Mouse (Mus musculus): ENCODE measurements around the gene 2310007B03Rik. TPM values are rescaled to one million over a fixed set of nuclear protein-coding genes. Genes with fewer than 3 reads are reported as not detected.

2310007B03Rik gene
- polyA plus RNA-seq, 1 experiment from 2014 or later = 17.7 TPM

DNA sequence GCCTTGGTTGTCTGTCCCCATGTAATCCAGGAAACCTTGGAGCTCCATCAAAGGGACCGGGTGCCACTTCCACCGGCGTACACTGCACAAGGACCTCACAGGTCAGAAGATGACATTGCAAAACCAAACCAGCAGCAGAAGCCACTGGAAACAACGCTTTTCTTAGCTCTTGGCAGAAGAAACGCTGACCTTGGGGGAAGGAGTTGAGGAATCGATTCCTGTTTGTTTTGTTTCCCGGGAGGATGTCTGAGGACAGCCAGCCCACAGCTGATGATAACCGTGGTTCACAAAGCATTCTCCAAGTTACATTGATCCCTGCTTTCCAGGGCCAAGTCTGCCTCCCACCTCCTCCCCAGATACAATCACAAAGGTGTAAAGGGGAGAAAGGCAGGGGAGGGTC, 36.7 kb downstream of the 2310007B03Rik start:
- Histone ChIP-seq H3K27me3 (ENCODE audit: control insufficient read depth, insufficient read depth, low read length) (no peaks in the 10 kb centered on the region), H3K4me2 (ENCODE audit: low read depth, low read length) (no peak overlapping the region), H3K9ac (ENCODE audit: low read length) (no peak overlapping the region), H3K36me3 (ENCODE audit: control insufficient read depth, insufficient read depth, low read length) (no peaks in the 10 kb centered on the region), H3K4me3 (replicated peaks; ENCODE audit: low read length) (no peak overlapping the region), H3K9me3 (replicated peaks; ENCODE audit: control insufficient read depth, low read length) (no peaks in the 10 kb centered on the region), H3K4me1 (ENCODE audit: control insufficient read depth, insufficient read depth, low read length) (peaks cover 3% of the 10 kb centered on the region; the same call in 1 of the 2 replicates), H3K27ac (ENCODE audit: low read length) (no peak overlapping the region)
- no peak for ATAC-seq (ENCODE audit: insufficient read depth, low FRiP score)
- 53% methylated on average over 8 of the region's 8 CpGs for WGBS

GRCm38 (mm10) chr1:93123179-93123854, 37.4 kb downstream of the 2310007B03Rik start:
- no peak for ATAC-seq (ENCODE audit: insufficient read depth, low FRiP score)

DNA sequence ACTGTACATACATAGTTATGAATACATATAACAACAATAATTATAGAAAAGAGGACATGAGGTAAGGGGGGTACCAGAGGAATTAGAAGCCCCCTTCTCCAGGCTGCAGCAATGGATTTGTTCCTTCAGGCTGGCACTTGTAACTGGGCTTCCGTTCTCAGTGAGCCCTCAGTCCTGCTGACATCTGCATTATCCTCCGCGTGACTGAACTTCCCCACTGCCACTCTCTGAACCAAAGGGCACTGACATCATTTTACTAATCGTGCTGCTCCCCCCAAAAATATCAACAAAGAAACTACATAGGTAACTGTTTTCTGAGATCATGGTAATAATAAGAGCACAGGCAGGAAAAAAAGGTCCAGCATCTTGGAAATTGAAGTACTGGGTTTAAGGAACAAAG, 41.9 kb downstream of the 2310007B03Rik start:
- WGBS = 43% methylated on average over 4 of the region's 4 CpGs
- ATAC-seq (ENCODE audit: insufficient read depth, low FRiP score) = no peak
- no peaks in the 10 kb centered on the region for H3K36me3 ChIP-seq (ENCODE audit: control insufficient read depth, insufficient read depth, low read length)

More at GRCm38 (mm10) chr1:93123179-93123854, 37.4 kb downstream of the 2310007B03Rik start:
- H3K4me2 ChIP-seq (ENCODE audit: low read depth, low read length) = no peak overlapping the region
- no peak overlapping the region for H3K4me3 ChIP-seq (replicated peaks; ENCODE audit: low read length)
- H3K9ac ChIP-seq (ENCODE audit: low read length) = no peak overlapping the region
- H3K36me3 ChIP-seq (ENCODE audit: control insufficient read depth, insufficient read depth, low read length) = no peaks in the 10 kb centered on the region
- no peak overlapping the region for H3K27ac ChIP-seq (ENCODE audit: low read length)
- no peaks in the 10 kb centered on the region for H3K4me1 ChIP-seq (ENCODE audit: control insufficient read depth, insufficient read depth, low read length)
- WGBS = 58% methylated on average over 11 of the region's 11 CpGs
- no peaks in the 10 kb centered on the region for H3K9me3 ChIP-seq (replicated peaks; ENCODE audit: control insufficient read depth, low read length)
- H3K27me3 ChIP-seq (ENCODE audit: control insufficient read depth, insufficient read depth, low read length) = no peaks in the 10 kb centered on the region

DNA sequence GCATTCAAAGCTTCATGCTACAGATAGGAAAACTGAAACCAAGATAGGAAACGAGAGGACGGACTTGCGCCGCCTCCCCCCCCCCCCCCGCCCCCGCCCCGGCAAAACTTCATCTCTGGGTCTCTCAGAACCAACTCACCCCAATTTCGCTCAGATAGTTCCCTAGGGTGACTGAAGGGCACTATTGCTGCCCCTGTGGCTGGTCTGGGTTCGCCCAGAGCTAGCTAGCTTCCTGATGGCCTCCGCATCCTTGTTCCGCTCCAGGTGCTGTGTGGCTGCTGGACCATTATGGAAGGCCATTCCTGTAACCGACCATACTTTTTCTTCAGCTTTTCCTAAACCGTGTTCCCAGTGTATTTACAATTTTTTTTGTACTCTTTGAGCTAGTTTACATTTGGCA, 45.3 kb downstream of the 2310007B03Rik start:
- peaks cover 4% of the 10 kb centered on the region; the same call in 1 of the 2 replicates for H3K9me3 ChIP-seq (replicated peaks; ENCODE audit: control insufficient read depth, low read length)
- peak overlapping the region; percentile 54; the same call in 1 of the 2 replicates for H3K9ac ChIP-seq (ENCODE audit: low read length)
- H3K4me3 ChIP-seq (replicated peaks; ENCODE audit: low read length) = peak overlapping the region; percentile 40
- H3K36me3 ChIP-seq (ENCODE audit: control insufficient read depth, insufficient read depth, low read length) = no peaks in the 10 kb centered on the region
- H3K4me1 ChIP-seq (ENCODE audit: control insufficient read depth, insufficient read depth, low read length) = peaks cover 5% of the 10 kb centered on the region; the same call in 1 of the 2 replicates
- no peak for ATAC-seq (ENCODE audit: insufficient read depth, low FRiP score)
- H3K27ac ChIP-seq (ENCODE audit: low read length) = no peak overlapping the region
- H3K27me3 ChIP-seq (ENCODE audit: control insufficient read depth, insufficient read depth, low read length) = no peaks in the 10 kb centered on the region
- 22% methylated on average over 13 of the region's 13 CpGs for WGBS
- H3K4me2 ChIP-seq (ENCODE audit: low read depth, low read length) = peak overlapping the region; percentile 65

More for the DNA sequence above, 41.9 kb downstream of the 2310007B03Rik start:
- Histone ChIP-seq H3K4me3 (replicated peaks; ENCODE audit: low read length) (no peak overlapping the region), H3K27me3 (ENCODE audit: control insufficient read depth, insufficient read depth, low read length) (no peaks in the 10 kb centered on the region), H3K4me1 (ENCODE audit: control insufficient read depth, insufficient read depth, low read length) (peaks cover 5% of the 10 kb centered on the region; the same call in 1 of the 2 replicates), H3K4me2 (ENCODE audit: low read depth, low read length) (no peak overlapping the region), H3K9ac (ENCODE audit: low read length) (no peak overlapping the region), H3K9me3 (replicated peaks; ENCODE audit: control insufficient read depth, low read length) (no peaks in the 10 kb centered on the region), H3K27ac (ENCODE audit: low read length) (no peak overlapping the region)

- peaks cover 4% of the 10 kb centered on the region; the same call in 1 of the 2 replicates for H3K9me3 ChIP-seq (replicated peaks; ENCODE audit: control insufficient read depth, low read length)
- H3K27me3 ChIP-seq (ENCODE audit: control insufficient read depth, insufficient read depth, low read length) = no peaks in the 10 kb centered on the region
- peak overlapping the region; percentile 65 for H3K4me2 ChIP-seq (ENCODE audit: low read depth, low read length)
- H3K4me1 ChIP-seq (ENCODE audit: control insufficient read depth, insufficient read depth, low read length) = peaks cover 5% of the 10 kb centered on the region; the same call in 1 of the 2 replicates
- ATAC-seq (ENCODE audit: insufficient read depth, low FRiP score) = peak; percentile 95
- H3K27ac ChIP-seq (ENCODE audit: low read length) = no peak overlapping the region
- H3K9ac ChIP-seq (ENCODE audit: low read length) = peak overlapping the region; percentile 54
- 25% methylated on average over 21 of the region's 21 CpGs for WGBS
- H3K36me3 ChIP-seq (ENCODE audit: control insufficient read depth, insufficient read depth, low read length) = no peaks in the 10 kb centered on the region
- H3K4me3 ChIP-seq (replicated peaks; ENCODE audit: low read length) = peak overlapping the region; percentile 40
Observed at GRCm38 (mm10) chr1:93114713-93115463, 45.9 kb downstream of the 2310007B03Rik start.

GRCm38 (mm10) chr1:93102700-93103099, 58.0 kb downstream of the 2310007B03Rik start:
- Histone ChIP-seq H3K27ac (ENCODE audit: low read length) (no peak overlapping the region), H3K4me2 (ENCODE audit: low read depth, low read length) (no peak overlapping the region), H3K27me3 (ENCODE audit: control insufficient read depth, insufficient read depth, low read length) (peaks cover 27% of the 10 kb centered on the region), H3K4me3 (replicated peaks; ENCODE audit: low read length) (no peak overlapping the region), H3K36me3 (ENCODE audit: control insufficient read depth, insufficient read depth, low read length) (no peaks in the 10 kb centered on the region), H3K4me1 (ENCODE audit: control insufficient read depth, insufficient read depth, low read length) (peaks cover 10% of the 10 kb centered on the region), H3K9ac (ENCODE audit: low read length) (no peak overlapping the region), H3K9me3 (replicated peaks; ENCODE audit: control insufficient read depth, low read length) (no peaks in the 10 kb centered on the region)
- WGBS = 72% methylated on average over 7 of the region's 7 CpGs
- ATAC-seq (ENCODE audit: insufficient read depth, low FRiP score) = no peak

GRCm38 (mm10) chr1:93101571-93102061, 59.1 kb downstream of the 2310007B03Rik start, which contains the start of gene Kif1a:
Gene Kif1a, minus strand, starts transcription at chr1:93101951.
- Histone ChIP-seq H3K4me2 (ENCODE audit: low read depth, low read length) (peak within 1 kb of the TSS; percentile 85), H3K27me3 (ENCODE audit: control insufficient read depth, insufficient read depth, low read length) (peaks cover 27% of the 10 kb centered on the region), H3K36me3 (ENCODE audit: control insufficient read depth, insufficient read depth, low read length) (no peaks in the 10 kb centered on the region), H3K4me3 (replicated peaks; ENCODE audit: low read length) (peak within 1 kb of the TSS; percentile 53), H3K4me1 (ENCODE audit: control insufficient read depth, insufficient read depth, low read length) (peaks cover 10% of the 10 kb centered on the region), H3K9me3 (replicated peaks; ENCODE audit: control insufficient read depth, low read length) (no peaks in the 10 kb centered on the region), H3K9ac (ENCODE audit: low read length) (peak within 1 kb of the TSS; percentile 64), H3K27ac (ENCODE audit: low read length) (no peak within 1 kb of the TSS)
- WGBS = under 1% methylated on average over 39 of the region's 39 CpGs
- ATAC-seq (ENCODE audit: insufficient read depth, low FRiP score) = peak; percentile 67

Data from stomach, embryonic 16.5 days (tissue).